Mouse (Mus musculus): ENCODE results near the gene Zfp644.

Gene Zfp644

DNA sequence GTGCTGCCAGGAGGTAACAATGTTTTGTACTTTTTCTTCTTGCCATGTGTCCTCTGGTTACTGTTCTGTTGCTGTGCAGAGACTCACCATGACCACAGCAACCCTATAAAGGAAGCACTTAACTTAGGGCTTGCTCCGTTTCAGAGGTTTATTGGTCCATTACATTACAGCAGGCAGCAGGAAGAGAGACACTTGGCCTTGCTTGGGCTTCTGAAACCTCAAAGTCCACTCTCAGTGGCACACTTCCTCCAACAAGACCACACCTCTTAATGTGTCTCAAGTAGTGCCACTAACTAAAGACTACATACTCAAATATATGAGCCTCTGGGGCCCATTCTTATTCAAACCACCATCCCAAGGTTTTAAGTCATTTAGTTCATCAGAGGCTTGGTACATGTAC is 36.2 kb downstream of the Zfp644 start:
- no peak for DNase-seq (ENCODE audit: low spot score in 2 of 2)

DNA sequence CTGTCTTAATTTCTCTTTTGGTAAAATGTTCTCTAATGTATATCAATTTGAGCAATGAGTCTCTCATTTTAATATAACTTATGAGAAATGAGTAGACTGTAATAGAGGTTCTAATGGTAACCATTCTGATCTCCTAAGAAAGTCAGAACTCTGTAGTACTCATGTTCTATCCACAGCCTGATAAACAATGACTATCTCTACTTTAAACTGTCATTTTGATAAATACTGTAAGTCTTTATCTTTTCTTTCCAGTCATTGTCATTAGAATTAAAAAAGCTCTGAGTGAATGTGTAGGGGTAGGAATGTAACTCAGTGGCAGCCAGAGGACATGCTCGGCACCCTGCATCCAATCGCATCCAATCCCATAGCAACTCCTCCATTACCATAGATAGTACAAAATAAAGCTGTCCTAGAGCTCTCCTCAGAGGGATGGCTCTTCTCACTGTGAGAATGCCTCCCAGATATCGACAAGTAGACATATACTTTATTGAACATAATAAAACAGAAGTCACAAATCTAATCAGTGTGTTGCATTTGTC is 44.2 kb downstream of the Zfp644 start:
- no peak for DNase-seq (ENCODE audit: low spot score in 2 of 2)

DNA sequence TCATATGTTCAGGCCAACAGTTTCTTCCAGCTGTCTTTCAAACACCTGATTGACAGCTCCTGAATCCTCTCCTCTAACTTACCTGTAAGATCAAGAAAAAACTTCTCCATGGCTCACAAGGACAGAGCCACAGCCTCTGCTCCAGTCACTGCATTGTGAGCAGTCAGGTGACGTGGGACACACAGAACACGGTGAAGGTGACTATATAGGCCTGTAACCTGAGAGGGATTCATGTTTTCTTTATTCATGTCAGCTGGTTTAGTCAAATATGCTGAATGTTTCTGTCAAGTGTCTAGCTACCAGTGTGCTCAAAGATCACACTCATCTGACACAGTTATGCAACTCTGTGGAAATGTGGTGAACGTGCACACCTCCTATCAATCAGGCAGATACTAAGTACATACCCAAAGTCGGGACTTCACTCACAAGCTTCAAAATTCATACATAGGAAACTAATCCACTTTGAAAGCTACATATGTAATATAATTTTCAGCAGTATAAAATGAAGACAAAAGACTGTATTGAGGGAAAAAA is 44.8 kb downstream of the Zfp644 start:
- no peak for DNase-seq (ENCODE audit: low spot score in 2 of 2)

DNA sequence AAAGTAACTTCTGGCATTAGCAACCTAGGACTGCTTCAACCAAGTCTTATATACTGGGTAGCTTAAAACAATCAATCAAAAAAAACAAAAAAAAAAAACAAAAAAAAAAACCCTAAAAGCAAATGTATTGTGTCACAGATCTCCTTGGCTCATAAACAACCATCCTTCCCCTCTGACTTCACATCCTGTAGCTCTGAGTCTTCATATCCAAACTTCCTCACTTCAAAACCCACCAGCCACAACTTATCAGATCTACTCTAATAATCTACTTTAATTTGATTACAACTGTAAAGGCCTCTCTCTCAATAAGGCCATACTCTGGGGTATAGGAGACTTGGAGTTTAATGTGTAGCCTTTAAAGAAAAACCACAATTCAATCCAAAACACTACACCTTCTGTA is 47.1 kb downstream of the Zfp644 start:
- DNase-seq (ENCODE audit: low spot score in 2 of 2), result no peak

DNA sequence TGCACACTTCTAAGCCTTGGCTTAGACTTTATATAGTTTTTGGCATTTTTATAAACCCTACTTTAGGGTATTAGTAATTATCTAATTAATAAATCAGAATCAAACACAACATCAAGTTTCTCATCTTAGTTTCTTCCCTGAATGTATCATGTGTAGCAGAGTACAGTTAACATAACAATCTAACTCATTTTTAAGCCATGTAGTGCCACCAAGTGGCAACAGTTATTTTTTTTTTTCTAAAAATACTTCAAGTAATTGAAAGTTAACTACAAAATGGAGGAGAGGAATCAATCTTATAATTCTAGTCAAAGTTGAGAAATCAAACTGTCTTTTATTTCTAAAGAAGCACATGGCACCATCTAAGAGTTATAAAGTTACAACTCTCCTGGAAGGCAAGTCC is 47.6 kb downstream of the Zfp644 start:
- DNase-seq (ENCODE audit: low spot score in 2 of 2), result no peak

DNA sequence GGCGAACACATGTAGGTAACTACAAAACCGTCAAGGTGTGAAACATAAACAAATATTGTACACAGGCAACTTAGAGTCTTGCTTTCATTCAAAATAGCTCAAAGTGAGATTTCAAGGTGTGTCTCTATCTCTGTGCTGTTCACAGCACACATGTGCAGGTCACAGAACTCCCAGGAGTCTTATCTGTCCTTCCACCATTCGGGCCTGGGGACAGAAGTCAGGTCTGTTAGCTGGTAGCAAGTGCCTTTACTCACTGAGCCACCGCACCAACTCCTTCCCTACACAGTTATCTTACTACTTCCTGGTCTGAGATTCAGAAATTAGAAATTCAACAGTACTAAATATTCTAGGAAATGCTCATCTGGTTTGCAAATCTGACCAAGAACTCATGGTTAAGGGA is 53.7 kb downstream of the Zfp644 start:
- DNase-seq (ENCODE audit: low spot score in 2 of 2), result no peak

DNA sequence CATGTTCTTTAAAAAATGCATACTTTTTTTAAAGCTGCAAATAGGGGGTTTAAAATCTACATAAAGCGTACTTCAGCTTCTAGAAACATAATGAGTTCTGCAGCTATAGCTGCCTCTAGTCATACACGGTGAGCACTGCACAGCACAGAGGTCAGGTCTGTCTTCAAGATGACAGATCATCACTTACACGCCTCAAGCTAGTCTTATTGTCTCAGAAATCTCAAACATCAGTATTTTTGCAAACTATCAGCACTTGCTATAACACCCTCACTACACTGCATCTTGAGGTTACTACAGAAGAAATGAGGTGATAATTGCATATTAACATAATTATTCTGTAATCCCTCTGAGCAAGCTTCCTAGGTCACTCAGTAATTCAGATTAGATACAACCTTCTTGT is 55.2 kb downstream of the Zfp644 start:
- no peak for DNase-seq (ENCODE audit: low spot score in 2 of 2)

DNA sequence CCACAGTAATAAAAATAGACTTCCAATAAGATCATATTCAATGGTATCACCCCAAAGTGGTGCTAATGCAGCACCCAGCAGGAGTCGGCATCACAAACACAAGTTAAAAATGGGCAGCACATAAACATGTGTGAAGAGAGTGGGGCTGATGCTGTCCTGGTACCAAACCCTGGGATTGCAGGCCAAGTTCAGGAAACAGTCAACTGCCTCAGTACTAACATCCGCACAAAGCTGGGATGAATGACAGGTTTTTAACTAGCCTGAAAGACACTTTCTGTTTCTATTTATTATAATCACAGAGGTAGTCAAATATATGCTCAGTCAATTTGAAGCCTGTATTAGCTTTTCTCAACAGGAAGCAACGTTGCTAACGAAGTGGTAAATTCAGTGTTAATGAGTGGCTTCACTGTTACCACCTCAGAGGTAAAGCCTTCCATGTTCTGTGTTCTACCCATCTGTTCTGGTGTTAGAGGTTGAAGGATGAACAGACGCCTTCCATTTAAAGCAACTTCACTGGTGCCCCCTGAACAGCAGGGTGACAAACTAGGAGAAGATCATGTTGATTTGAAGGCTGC is 56.8 kb downstream of the Zfp644 start:
- no peak for DNase-seq (ENCODE audit: low spot score in 2 of 2)

DNA sequence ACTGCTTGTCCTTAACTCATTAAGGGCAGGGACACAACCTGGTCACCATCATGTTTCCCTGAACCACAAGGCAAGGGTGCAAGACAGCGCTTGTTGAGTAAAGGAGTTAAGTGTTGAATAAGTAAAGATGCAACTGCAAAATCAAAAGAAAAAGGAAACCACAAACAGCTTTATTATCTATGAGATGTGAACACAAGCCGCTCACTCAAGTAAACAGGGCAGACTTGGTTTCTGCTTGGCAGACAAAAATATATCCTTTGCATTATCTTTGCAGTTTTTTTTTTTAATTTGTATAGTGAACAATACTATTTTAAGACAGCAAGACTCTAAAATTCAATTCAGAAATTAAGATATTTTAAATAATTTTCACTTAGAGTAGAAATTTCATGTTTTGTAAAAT is 57.5 kb downstream of the Zfp644 start:
- no peak for DNase-seq (ENCODE audit: low spot score in 2 of 2)

DNA sequence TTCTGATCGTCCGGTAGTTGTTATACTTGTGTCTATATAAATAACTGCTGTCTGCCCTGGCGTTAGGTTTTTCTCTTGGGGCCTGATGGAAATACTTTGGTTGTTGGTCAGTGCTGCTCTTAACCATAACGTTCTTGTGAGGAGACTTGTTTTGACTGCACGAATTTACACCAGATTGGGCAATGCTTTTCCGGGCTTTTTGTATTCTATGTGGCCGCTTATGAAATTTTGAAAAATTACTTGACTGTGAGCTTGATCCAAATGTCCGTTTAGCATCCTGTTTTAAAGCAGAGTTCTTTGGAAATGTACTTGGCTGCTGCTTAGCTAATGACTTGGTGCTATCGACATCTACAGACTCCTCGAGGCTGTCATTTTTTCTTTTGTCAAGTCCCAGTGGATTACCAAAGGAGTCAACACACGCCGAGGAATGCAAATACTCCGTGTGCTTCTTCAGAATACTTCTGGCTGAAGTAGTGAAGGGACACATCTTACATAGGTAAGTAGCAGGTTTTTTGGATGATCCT is 60.6 kb downstream of the Zfp644 start:
- DNase-seq (ENCODE audit: low spot score in 2 of 2), result no peak

DNA sequence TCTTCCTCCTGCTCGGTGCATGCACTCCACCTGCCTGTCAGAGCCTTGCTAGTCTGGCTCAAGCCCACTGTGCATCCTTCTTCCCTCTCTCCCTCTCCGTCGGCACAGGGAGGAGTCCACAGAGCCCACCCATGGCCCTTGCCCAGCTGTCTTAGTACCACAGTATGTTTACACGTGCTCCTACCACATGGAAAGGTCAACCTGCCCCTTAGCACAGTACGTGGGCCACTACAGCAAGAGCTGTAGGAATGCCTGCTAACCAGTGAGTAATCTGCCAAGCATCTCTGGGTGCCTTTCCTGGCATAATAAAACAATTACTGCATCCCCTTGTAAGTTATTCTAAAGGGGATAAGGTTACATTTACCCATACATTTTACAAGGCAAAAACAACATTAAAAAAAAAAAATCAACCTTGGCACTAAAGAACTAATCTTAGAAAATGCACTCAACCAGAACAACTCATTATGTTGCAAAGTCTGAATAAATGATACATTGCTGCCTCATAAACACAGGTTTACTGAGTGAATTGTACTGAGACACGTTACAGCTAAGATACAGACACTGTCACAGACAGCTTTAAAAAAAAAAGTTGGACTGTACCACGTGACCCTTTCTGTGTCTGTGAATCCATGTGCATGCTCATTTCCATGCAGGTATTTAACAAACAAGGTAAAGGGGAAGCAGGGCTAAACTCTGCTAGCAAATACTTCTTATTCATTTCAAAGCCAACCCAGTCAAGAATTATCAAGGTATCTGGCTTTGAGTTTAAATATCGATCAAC is 68.5 kb downstream of the Zfp644 start:
- DNase-seq (ENCODE audit: low spot score in 2 of 2), result no peak

DNA sequence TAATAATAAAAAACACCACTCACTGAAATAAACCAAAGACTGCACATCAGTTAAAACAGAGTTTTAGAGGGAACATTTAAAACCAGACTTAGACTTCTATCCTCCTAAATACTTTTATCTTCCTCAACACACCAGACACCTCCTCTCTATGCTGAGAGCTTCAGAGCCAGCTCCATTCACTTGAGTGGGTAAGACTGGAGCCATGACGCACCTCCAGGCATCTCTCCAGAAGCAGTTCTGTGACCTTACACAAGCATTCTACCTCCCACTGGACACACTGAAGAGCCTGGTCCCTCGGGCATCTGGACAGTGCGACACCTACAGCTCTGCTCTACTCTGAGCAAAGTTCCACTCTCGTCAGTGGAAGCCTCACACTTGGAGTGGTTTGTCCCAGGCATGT is 73.8 kb downstream of the Zfp644 start:
- DNase-seq (ENCODE audit: low spot score in 2 of 2), result no peak

DNA sequence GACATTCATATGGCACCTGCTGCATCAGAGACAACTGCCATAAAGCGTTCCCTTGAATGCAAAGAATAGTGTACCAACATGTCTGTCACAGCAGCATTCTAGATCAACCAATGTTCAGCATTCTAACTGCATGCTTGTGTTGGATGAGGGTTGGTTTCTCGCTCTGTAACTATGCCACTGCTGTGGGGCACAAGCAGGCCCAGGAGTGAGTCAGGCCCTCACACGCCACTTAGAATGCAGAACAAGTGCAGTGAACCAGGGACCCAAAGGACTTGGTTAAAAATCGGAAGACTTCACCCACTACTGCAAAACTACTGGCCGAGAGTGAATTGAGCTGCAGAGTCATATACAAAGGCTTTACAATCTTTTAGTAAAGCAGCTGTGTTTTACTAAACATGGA is 74.9 kb downstream of the Zfp644 start:
- DNase-seq (ENCODE audit: low spot score in 2 of 2), result no peak

DNA sequence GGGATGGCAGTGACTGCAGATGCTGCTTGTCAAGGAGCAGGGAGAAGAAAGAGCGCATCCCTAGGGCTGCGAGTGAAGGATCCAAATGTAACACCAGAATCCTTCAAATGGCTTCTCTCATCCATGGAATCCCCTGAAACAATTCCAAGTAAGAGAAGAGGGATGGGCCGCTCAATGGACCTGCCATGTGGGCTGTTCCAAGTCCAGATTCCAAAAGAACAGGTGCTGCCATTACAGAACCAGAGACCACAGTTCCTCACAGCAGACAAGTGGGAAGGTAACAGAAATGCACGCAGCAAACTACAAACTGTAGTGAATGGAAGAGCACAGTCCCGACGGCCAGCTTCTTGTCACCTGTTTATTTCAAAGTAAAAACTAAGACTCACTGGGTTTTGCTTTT is 76.6 kb downstream of the Zfp644 start:
- no peak for DNase-seq (ENCODE audit: low spot score in 2 of 2)

DNA sequence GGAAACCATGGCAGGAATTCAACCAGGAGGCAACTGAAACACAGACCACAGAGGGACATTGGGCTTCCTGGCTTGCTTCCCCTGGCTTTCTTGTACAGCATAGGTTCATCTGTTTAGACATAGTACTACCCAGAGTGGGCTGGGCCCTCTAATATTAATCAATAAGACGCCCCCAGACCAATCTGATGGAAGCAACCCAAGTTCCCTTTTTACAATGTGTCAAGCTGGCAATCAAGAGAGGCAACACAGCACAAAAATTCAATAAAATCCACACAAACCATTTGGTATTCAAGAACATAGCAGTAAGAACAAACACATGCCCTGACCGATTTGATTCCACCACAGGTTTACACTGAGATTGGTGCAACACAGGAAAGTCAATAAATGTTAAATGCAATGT is 82.1 kb downstream of the Zfp644 start:
- no peak for DNase-seq (ENCODE audit: low spot score in 2 of 2)

DNA sequence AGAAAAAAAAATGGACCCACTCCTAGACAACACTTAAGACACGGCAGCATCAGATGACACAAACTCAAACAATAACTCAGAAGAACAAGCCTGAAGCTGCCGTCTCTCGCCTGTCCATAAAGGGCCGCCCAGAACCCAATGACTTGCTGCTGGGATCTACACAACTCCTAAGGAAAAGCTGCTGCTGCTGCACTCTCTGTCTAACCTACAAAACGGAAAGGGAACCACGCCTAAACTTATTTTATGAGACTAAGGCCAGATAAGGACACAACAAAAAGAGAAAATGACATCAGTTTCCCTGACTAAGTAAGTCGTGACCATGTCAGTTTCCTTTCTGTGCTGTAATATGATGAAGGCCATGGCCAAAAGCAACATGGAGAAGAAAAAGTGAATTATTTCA is 82.5 kb downstream of the Zfp644 start:
- DNase-seq (ENCODE audit: low spot score in 2 of 2), result no peak

DNA sequence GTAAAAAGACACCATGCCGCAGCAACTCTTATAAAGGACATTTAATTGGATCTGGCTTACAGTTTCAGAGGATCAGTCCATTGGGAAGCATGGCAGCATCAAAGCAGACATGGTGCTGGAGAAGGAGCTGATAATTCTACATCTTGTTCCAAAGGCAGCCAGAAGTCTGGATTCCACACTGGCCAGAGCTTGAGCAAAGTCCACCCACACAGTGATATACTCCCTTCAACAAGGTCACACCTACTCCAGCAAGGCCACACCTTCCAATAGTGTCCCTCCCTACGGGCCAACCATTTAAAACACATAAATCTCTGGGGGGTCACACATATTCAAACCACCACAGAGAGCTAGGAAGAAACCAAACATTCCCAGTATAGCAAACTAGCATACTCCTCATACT is 84.9 kb downstream of the Zfp644 start:
- DNase-seq (ENCODE audit: low spot score in 2 of 2), result no peak

DNA sequence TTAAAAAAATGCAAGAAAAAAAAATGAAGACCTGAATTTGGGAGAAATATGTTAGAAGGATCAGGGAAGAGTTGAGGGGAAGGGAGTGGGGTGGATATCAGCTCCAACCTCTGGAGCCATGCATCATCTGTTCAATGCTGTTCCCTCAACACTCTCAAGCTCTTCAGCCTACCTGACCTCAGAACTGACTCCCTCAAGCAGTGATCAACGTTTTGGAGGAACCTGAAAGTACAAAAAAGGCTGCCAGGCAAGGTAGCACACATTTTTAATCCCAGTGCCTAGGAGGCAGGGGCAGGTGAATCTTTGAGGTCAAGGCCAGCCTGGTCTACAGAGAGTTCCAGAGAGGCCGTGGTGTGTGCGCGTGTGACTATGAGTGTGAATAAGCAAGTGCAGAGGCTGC is 88.3 kb downstream of the Zfp644 start, which contains the start of gene Gm17304:
Gene Gm17304, plus strand, starts transcription at position 301 of the 400 bp plus-strand sequence.
- no peak for DNase-seq (ENCODE audit: low spot score in 2 of 2)

DNA sequence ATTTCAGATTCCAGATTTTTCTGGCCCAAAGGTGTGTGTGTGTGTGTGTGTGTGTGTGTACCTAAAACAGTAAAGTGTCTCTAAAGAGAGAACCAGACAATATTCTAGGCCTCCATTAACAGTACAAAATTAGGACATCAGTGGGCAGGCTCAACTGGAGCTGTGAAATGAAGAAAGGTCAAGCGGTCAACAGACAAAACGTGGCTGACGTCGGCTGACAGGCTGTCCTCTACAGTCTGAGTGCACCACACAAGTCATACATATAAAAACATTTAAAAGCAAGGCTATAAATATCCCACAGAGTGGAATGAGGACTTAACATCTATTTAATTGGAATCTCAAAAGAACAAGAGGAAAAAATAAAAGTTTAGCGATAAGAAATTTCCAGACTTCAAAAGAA is 90.0 kb downstream of the Zfp644 start:
- DNase-seq (ENCODE audit: low spot score in 2 of 2), result no peak

DNA sequence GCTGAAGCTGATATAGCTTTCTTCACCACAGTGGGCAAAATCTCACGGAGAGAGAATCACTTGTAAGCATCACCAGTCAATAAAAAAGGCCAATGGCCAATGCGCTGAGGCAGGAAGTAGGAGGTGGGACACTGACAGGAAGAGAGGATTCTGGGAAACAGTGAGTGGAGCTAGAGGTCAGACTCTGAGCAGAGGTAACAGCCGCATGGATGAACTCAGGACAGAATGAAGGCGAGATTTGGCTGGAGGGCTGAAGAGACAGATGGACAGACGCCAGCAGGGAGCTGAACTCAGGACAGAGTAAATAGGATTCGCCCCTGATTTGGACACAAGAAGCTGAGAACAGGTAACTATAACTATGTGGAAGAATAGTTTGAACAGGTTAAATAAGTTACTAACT is 92.0 kb downstream of the Zfp644 start:
- DNase-seq (ENCODE audit: low spot score in 2 of 2), result no peak

DNA sequence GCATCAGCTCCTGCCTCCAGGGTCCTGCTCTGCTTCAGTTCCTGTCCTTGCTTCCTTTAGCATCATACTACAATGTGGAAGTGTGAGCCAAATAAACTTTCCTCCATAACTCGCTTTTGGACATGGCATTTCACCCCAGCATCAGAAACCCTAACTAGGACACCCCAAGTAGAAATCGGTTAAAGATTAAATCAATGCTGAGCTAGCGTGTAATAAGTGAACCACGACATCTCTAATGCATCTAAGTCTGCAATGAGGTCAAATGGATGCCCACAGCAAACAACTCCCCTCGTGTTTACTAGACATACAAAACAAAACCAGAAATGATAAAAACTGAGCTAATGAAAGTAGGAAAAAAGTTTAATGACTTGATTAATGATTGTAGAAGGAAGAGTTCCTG is 92.7 kb downstream of the Zfp644 start:
- DNase-seq (ENCODE audit: low spot score in 2 of 2), result no peak

DNA sequence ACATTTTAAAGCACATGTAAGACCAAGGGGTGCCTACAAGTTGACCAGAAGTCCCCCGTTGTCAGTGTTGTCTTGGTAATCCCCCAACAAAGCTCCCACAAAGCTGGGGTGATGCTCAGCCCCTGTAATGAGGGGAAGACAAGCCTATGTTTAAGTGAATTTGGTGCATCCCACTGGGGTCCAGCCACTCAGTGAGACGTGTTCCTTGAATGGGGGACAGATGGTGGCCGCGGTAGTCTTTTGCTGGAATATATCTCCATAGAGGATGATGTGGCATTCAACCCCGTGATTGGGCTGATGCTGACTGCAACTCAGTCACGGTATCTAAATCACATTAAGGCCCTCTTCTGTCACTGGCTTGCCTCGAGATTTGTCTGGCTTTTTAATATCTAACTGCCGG is 97.6 kb downstream of the Zfp644 start:
- DNase-seq (ENCODE audit: low spot score in 2 of 2), result no peak

DNA sequence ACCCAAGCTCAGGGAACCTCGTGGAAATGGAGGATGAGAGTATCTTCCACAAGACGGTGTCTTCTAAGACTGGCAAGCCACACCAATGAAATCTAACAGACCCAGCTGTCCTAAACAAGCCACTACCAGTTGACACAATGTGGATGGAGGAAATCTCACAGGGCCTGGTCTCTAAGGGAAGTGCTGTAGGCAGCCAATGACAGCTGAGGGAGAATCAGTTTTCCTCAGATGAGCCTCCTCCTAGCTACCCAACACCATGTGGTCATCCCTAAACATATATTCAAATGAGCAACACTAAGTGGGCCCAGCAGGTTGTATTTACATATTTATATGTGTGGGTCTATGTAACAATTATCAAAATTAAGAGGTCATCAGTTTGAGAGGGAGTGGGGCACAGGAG is 99.6 kb downstream of the Zfp644 start:
- no peak for DNase-seq (ENCODE audit: low spot score in 2 of 2)

Data from cerebellum, postnatal 4 days (tissue).